Mouse (Mus musculus) liver, embryonic 14.5 days (tissue): ENCODE measurements around the gene Il10ra. TPM values are rescaled to one million over a fixed set of nuclear protein-coding genes. Genes with fewer than 3 reads are reported as not detected.
A peak's percentile ranks its signal among the peaks of the same experiment; 100 is the strongest.

ENCODE experiments used
- ATAC-seq: fragments of 200-750 bp; cut with Nextera tagmentation; 2 replicates; pipeline ENCODE4 v1.8.0; 2017; ENCODE audit warnings: moderate number of reproducible peaks, mild to moderate bottlenecking, moderate library complexity; ENCODE audit not compliant: insufficient read depth
- DNase-seq, 3 experiments: peaks; one replicate each; pipeline ENCODE4 v3.0.0-alpha.2; 2012 to 2013; ENCODE audit warnings: low read depth in 3 of 3, low spot score in 3 of 3
- H3K27ac ChIP-seq: fragments of 300-500 bp; sonication (generic); 2 replicates; pipeline ENCODE4 v1.5.1; 2014; ENCODE audit warnings: moderate library complexity, mild to moderate bottlenecking, control low read depth, inconsistent platforms
- H3K27me3 ChIP-seq: fragments of 300-500 bp; sonication (generic); 2 replicates; pipeline ENCODE4 v1.6.1; 2014; ENCODE audit warnings: mild to moderate bottlenecking, low read length, moderate library complexity; ENCODE audit not compliant: control insufficient read depth, insufficient read depth
- H3K36me3 ChIP-seq: fragments of 300-500 bp; sonication (generic); replicated peaks from 2 replicates; pipeline ENCODE4 v1.6.1; 2014; ENCODE audit warnings: low read depth; ENCODE audit not compliant: control insufficient read depth, insufficient read depth
- H3K4me1 ChIP-seq, 2 experiments: fragments of 200-500 bp in 1 of 2; fragments of 300-500 bp in 1 of 2; sonication (generic) in 1 of 2; replicated peaks; 2 replicates each; pipeline ENCODE4 v1.6.1; 2012 to 2014; ENCODE audit warnings: antibody characterized with exemption in 1 of 2, inconsistent platforms in 1 of 2, low read length in 1 of 2; ENCODE audit not compliant: control insufficient read depth in 2 of 2, insufficient read depth in 2 of 2
- H3K4me2 ChIP-seq: fragments of 300-500 bp; sonication (generic); 2 replicates; pipeline ENCODE4 v1.6.1; 2014; ENCODE audit warnings: low read depth, mild to moderate bottlenecking, control low read depth, moderate library complexity
- H3K4me3 ChIP-seq, 2 experiments: fragments of 200-500 bp in 1 of 2; fragments of 300-500 bp in 1 of 2; sonication (generic) in 1 of 2; 2 replicates each; pipeline ENCODE4 v1.5.1; 2012 to 2014; ENCODE audit warnings: low read depth in 2 of 2, low read length in 2 of 2, mild to moderate bottlenecking in 2 of 2, control low read depth in 1 of 2, inconsistent platforms in 1 of 2, moderate library complexity in 1 of 2; ENCODE audit not compliant: insufficient read depth in 1 of 2
- H3K9ac ChIP-seq: fragments of 300-500 bp; sonication (generic); replicated peaks from 2 replicates; pipeline ENCODE4 v1.6.1; 2014; ENCODE audit warnings: mild to moderate bottlenecking, control low read depth, moderate library complexity
- H3K9me3 ChIP-seq: fragments of 300-500 bp; sonication (generic); 2 replicates; pipeline ENCODE4 v1.6.1; 2016; ENCODE audit warnings: low read length, mixed read lengths; ENCODE audit not compliant: control insufficient read depth
- CTCF ChIP-seq: IDR thresholded peaks from 2 replicates; pipeline ENCODE4 v1.5.1; 2016; ENCODE audit warnings: antibody characterized with exemption, low read depth, control low read depth
- EP300 ChIP-seq: IDR thresholded peaks from 2 replicates; pipeline ENCODE4 v1.6.1; 2016; ENCODE audit warnings: antibody characterized with exemption, low read depth
- WGBS: fragments of 180-500 bp; shearing (Covaris S2); extraction: QIAGEN DNeasy Blood & Tissue Kit; methylation state at CpG from one replicate; pipeline ENCODE4 v1.1.7; 2014; ENCODE audit not compliant: insufficient replicate concordance; 5-methylcytosine and 5-hydroxymethylcytosine counted together
- polyA plus RNA-seq, 2 experiments: library from polyadenylated mRNA; depleted of rRNA in 1 of 2; stranded (reverse) in 1 of 2; unstranded in 1 of 2; fragments of >200 nt; fragmentation: Nextera tagmentation in 1 of 2; extraction: Ambion mirVana in 1 of 2; gene quantifications; 2 replicates each; pipeline versions ENCODE4 v1.2.1 to v1.2.3; 2012 to 2014

Gene Il10ra
- polyA plus RNA-seq, 2 experiments: 1.2 to 1.4 TPM

- ATAC-seq (no peak), DNase-seq (no peak)
- H3K27me3 ChIP-seq: no peaks in the 10 kb centered on the region
- H3K27ac ChIP-seq: no peak overlapping the region
- no peak overlapping the region for H3K4me3 ChIP-seq
- H3K4me1 ChIP-seq: no peaks in the 10 kb centered on the region
- H3K9me3 ChIP-seq: no peaks in the 10 kb centered on the region
- WGBS: 52% methylated on average over 7 of the region's 7 CpGs
- H3K36me3 ChIP-seq: no peaks in the 10 kb centered on the region
- no peak overlapping the region for H3K4me2 ChIP-seq
- TF ChIP-seq CTCF: no peak
- no peak overlapping the region for H3K9ac ChIP-seq
Observed at GRCm38 (mm10) chr9:45236744-45237143, 32.2 kb downstream of the Il10ra start.

GRCm38 (mm10) chr9:45235668-45236227 lies 33.2 kb downstream of the Il10ra start:
- ATAC-seq (no peak), DNase-seq (no peak)
- no peaks in the 10 kb centered on the region for H3K27me3 ChIP-seq
- no peak overlapping the region for H3K9ac ChIP-seq
- TF ChIP-seq EP300: no peak
- TF ChIP-seq CTCF: no peak
- no peaks in the 10 kb centered on the region for H3K36me3 ChIP-seq
- no peaks in the 10 kb centered on the region for H3K9me3 ChIP-seq
- no peaks in the 10 kb centered on the region for H3K4me1 ChIP-seq
- H3K27ac ChIP-seq: no peak overlapping the region
- no peak overlapping the region for H3K4me2 ChIP-seq
- no peak overlapping the region for H3K4me3 ChIP-seq
- 25% methylated on average over 6 of the region's 6 CpGs for WGBS

- Histone ChIP-seq H3K9me3 (no peaks in the 10 kb centered on the region), H3K36me3 (no peaks in the 10 kb centered on the region), H3K9ac (no peak overlapping the region), H3K27me3 (no peaks in the 10 kb centered on the region), H3K27ac (no peak overlapping the region), H3K4me1 (no peaks in the 10 kb centered on the region), H3K4me2 (no peak overlapping the region), H3K4me3 (no peak overlapping the region)
- DNase-seq (no peak), ATAC-seq (no peak)
- TF ChIP-seq EP300 (no peak), CTCF (no peak)
- 51% methylated on average over 8 of the region's 8 CpGs for WGBS
Observed at GRCm38 (mm10) chr9:45229359-45229758, 39.6 kb downstream of the Il10ra start.

GRCm38 (mm10) chr9:45221567-45221966 lies 47.4 kb downstream of the Il10ra start:
- Histone ChIP-seq H3K9ac (no peak overlapping the region), H3K36me3 (no peaks in the 10 kb centered on the region), H3K4me1 (0 out of 4 replicates have a peak, but pooled peaks cover 0 to 2% of the 10 kb centered on the region in 2 experiments), H3K4me2 (no peak overlapping the region), H3K9me3 (no peaks in the 10 kb centered on the region), H3K4me3 (no peak overlapping the region), H3K27me3 (no peaks in the 10 kb centered on the region), H3K27ac (no peak overlapping the region)
- no peak for ATAC-seq
- WGBS: 13% methylated on average over 6 of the region's 6 CpGs
- DNase-seq: peak; percentile 42 to 46 (median 44)
- TF ChIP-seq CTCF (peak; percentile 90), EP300 (no peak)

GRCm38 (mm10) chr9:45219644-45220043 lies 49.3 kb downstream of the Il10ra start:
- H3K4me2 ChIP-seq: no peak overlapping the region
- H3K27ac ChIP-seq: no peak overlapping the region
- no peaks in the 10 kb centered on the region for H3K9me3 ChIP-seq
- H3K9ac ChIP-seq: no peak overlapping the region
- H3K4me1 ChIP-seq: 0 out of 4 replicates have a peak, but pooled peaks cover 0 to 2% of the 10 kb centered on the region in 2 experiments
- H3K36me3 ChIP-seq: no peaks in the 10 kb centered on the region
- no peak for DNase-seq
- H3K4me3 ChIP-seq: no peak overlapping the region
- WGBS: 20% methylated on average over 3 of the region's 3 CpGs
- ATAC-seq: no peak
- no peaks in the 10 kb centered on the region for H3K27me3 ChIP-seq
- TF ChIP-seq EP300: no peak
- no peak for TF ChIP-seq CTCF
